Mouse (Mus musculus) brain, embryonic 18.5 days (tissue): ENCODE measurements at regions not wholly inside any gene's neighbourhood (a gene's known extent, or its start where the extent isn't known, plus 50 kb on each side); places are given as distances from the start of the nearest gene placed in this dataset.
"Not testable (repeated sequence)": the region's sequence is repeated elsewhere in the genome, so short reads cannot be mapped to it uniquely, and the experiment has no call there.

Experiments used
- DNase-seq: peaks from one replicate; pipeline ENCODE4 v3.0.0-alpha.2; 2012; ENCODE audit warnings: low read depth, low spot score

- DNase-seq: no peak
Measured at GRCm38 (mm10) chr19:35034408-35034807, 112.2 kb downstream of the Kif20b start.

DNA sequence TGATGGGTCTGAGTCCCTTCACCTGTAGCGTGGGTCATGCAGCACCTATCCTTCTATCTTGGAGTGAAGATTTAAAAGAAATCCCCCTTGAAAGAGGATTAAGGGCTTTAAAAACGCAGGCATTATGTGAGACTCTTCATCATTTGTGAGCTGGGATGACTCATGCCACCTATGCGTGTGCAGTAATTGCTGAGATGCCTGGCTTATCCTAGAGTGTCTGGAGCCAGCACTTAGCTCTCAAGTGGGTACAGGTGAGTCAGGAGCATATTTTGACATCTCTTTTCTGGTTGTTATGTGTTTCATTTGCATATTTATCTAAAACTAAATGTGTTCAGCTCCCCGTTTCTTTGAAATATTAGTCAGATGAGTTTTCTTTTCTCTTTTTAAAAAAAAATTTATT lies 123.4 kb downstream of the Kif20b start:
- DNase-seq: no peak

DNA sequence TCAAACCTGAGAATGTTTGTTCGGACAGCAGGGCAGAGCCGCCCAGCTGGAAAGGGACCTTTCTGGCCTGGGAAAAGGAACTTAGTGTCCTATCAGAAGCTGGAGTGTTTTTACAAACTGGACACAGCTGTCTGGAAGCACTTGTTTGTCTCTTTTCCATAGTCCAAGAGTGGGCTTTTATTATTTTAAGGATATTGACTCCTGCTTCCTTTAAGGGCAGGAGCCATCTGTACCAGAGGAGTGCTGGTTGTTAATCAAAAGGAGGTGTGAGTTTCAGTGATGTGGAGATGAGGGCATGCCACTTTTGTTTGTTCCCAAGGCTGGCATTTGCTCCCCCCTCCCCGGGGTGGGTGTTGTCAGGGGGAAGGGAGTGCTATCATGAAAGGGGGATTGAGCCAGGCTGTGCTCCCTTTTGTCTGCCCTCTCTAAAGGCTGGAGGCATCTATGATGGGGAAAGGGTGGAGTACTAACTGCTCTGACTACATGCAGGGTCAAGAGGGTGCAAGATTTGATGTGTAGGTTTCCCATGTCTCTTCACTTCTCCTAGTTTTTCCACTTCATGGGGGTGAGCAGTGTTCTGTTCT lies 144.3 kb downstream of the Kif20b start:
- no peak for DNase-seq

DNA sequence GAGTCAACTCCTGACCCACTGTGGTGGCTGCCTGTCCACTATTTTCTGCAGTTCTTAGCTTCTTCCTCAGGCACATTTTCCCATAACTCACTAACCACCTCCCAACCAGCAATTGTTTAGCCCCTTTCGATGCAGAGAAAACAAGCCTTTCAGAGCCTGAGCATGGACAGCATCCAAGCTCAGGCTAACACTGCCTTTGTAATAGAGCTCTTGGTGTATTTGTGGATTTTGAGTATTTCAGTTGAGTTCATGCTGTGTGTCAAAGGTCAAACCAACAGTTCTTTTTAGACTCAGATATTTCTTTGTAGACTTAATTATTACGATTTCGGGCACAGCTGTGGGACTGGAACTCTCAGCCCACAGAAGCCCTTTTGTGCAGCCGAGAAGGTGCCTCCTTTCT lies 159.0 kb downstream of the Kif20b start:
- no peak for DNase-seq

GRCm38 (mm10) chr19:35101244-35101643 lies 179.1 kb downstream of the Kif20b start:
- no peak for DNase-seq

DNA sequence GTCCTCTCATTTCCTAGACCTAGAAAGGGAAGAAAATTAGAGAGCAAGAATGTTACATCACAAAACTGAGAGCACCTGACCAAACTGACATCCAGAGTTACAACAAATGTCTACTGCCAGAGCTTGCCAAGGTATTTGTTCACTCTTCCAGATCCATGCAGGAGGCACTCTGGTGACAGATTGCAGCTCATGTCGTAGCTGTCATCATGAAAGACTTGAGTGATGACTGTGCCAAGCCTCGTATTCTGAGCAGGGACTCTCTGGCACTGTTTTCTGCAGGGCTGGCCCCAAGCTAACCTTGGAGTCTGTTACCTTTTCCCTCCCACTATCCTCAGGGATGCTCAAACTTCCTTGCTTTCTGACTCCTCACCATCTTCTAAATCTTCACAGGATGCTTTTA lies 192.2 kb downstream of the Kif20b start:
- no peak for DNase-seq

GRCm38 (mm10) chr19:35125278-35125677 lies 203.1 kb downstream of the Kif20b start:
- DNase-seq: peak; percentile 10

DNA sequence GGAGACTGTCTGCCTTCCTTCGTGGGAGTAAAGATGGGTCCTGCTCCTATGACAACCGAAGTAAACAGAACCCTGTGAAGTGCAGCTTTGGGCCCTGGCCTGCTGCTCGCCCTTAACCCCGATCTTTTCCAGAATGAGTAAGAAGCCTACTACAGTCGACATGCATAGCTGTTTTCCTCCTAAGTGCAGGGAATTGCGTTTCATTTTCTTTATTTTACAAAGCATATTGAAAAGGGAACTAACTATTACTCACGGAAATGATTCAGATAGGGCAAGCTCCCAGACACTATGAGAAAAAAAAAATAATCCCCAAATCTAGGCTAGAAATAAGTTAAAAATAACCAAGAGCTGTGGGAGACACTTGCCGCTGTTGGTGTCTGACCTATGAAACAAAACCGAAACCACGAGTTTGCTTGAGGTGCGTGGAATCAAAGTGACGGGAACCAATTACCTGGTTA lies 204.5 kb downstream of the Kif20b start:
- DNase-seq: no peak

DNA sequence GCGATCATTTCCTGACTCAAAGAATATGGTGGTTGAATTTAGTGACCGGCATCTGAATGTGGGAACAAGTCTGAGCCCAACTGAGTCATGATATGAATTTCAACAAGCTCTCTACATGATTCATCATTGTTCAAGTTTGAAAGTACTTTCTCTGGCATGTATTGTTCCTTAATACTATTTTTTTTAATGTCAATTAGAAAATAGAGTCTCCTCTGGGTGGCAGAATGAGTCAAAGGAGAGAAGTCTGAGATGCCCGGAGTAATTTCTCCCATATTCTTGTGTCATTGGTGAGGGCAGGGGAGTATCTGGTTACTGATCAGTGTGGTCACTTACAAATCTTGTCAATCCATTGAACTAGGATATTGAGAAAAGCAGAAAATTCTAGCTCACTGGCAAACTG lies 205.9 kb downstream of the Kif20b start:
- DNase-seq: no peak

DNA sequence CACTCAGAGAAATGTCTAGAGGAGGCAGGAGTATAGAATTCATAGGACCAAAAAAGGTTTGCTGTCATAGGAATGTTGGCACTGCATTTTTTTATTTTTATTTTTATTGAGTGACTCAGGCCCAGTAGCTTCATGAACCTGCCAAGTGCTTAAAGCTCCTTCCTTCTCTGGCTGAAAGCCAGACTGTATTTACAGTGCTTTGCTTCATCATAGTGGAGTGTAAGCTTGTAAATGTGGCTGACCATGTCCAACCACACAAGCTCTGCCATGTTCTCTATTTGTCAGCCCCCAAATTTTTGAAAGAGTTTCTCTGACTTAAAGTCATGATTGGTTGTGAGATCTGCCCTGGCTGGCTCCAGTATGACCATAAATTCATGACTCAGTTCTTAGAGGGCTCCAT lies 221.0 kb downstream of the Kif20b start:
- DNase-seq: no peak

DNA sequence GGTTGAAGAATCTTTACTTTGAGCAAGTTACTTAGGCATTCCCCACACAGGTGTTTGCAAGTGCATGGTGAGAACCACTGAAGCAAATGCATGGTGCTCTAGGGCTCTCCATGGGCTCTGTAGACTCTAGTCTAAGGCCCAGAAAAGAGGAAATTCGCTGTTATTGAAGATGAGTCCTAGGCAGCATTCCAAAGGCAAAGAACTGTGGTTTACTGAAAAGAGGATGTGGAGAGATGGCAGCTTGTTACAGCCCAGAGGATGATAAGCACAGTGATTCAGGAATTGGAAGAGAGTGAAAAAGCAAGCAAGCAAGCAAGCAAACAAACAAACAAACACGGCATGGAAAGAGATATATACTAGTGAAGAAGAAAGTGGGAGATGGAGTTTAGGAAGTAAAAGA lies 221.6 kb downstream of the Kif20b start:
- DNase-seq: no peak

DNA sequence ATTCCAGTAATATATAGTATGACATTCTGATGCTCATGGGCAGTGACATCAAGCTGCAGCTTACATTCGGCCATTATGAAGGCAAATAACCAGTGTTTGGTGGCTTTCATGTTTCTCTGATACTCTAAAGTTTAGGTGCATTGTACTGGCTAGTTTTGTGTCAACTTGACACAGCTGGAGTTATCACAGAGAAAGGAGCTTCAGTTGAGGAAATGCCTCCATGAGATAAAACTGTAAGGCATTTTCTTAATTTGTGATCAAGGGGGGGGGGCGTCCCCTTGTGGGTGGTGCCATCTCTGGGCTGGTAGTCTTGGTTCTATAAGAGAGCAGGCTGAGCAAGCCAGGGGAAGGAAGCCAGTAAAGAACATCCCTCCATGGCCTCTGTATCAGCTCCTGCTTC lies 227.3 kb downstream of the Kif20b start:
- DNase-seq: not testable (repeated sequence)

GRCm38 (mm10) chr19:35150780-35151725 lies 228.9 kb downstream of the Kif20b start:
- DNase-seq: no peak

DNA sequence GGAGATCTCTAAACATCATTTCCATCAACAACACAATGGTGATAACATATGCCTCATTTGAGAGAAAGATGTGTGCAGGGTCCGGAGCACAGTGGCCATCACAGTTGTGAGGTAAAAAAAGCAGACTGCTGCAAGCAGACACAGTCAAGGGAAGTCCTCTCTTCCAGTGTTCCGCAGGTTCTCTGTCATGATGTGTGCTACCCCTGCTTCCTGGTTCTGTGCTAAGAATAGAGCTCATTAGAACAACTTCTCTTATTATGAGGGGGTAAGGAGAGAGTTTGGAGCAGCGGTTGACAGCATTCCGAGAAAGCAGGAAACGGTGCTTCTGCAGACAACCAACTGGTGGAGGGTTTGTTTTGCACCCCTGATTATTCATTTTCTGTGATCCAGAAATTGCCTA lies 229.7 kb downstream of the Kif20b start:
- no peak for DNase-seq

- no peak for DNase-seq
Measured at GRCm38 (mm10) chr19:35157849-35158248, 235.7 kb downstream of the Kif20b start.

DNA sequence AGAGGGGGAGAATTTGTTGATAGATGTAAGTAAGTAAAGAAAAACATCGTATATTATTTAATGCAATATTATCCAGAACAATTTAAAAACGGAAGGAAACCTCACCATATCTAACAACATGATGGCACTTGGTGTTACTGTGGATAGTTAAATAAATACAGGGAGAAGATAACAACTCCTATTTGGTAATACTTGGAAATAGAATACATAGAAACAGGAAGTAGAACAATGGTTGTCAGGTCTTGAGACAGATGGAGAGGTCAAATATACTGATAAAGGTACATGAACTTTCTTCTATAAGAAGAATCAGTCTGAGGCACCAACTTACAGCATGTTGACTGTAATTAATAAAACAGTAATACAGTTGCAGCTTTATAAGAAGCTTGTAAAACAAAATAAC lies 242.6 kb downstream of the Kif20b start:
- DNase-seq: no peak

GRCm38 (mm10) chr19:35170554-35170953 lies 248.4 kb downstream of the Kif20b start:
- no peak for DNase-seq

GRCm38 (mm10) chr19:35180102-35180501 lies 257.9 kb downstream of the Kif20b start:
- DNase-seq: no peak

DNA sequence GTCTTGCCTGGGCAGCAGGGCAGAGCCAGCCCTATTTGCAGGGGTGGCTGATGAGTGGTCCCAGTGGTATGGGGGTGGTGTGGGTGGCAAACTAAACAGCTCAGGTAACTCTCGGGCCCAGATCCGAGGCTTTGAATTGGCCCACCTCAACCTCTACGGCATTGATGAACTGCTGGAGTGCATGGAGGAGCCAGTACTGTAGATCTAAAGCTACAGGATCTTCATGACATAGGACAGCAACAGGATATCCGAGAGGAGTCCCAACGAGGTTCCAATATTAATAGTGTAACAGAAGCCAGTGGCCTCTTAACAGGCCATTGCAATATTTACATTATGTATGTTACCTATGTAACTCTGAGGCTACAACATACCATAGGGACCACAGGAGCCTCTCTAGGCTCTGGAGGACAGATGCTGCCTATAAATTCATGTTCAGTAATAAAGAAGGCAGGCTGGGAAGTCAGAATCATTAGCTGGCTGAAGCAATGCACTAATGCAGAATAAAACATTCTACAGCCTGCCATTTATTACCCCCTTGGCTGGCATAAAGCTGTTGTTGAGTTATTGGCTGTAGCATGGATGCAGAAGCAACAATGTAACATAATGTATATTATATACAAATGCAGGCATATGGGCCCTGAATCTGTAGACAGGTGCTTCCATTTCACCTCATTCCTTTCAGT lies 283.5 kb downstream of the Kif20b start:
- no peak for DNase-seq

DNA sequence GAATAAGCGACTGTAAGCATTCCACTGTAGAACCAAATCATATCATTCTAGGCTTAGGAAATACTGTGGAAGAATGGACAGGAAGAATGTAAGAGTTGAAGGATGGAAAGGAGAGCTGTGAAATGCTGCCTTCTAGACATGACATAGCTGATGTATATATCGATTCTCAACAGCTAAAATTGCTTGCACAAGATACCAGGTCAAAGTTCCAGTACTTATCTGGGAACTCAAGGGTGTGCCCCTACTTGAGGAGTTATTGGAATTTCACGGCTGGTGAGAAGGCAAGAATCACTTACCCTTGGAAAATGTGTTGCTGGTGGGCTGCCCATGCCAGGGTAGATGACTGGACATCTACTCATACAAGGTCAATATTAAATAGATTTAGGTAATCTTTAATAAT lies 322.0 kb downstream of the Kif20b start:
- no peak for DNase-seq

DNA sequence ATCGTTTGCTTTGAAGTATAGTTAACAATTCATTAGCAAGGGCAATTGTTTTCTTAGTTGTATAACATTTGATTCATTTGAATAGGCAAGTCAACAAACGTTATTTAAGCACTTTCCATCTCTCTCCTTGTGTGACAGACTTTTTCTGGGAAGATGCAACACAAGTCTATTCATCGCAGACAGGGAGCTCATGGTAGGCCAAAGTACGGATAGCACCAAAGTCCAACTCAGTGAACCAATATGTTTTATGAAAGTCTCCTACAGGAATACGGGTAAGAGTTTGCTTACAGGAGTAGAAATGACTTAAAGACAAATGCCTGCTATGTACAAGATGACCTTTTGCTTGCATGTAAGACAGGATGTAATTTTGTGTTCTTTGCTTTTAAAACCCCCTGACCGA lies 325.4 kb downstream of the Kif20b start:
- no peak for DNase-seq

DNA sequence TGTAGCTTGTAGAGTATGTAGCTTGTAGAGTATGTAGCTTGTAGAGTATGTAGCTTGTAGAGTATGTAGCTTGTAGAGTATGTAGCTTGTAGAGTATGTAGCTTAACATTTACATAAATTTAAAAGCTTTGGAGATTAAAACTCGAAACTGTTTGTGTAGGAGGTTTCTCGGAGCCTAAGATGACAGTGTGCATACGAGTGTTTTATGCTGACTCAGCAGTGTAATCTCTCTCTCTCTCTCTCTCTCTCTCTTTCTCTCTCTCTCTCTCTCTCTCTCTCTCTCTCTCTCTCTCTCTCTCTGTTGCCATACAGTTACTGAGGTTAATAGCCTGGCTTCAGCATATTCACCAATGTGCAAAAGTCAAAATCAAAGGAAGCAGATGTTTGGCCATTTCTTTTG lies 336.5 kb downstream of the Kif20b start:
- DNase-seq: not testable (repeated sequence)

DNA sequence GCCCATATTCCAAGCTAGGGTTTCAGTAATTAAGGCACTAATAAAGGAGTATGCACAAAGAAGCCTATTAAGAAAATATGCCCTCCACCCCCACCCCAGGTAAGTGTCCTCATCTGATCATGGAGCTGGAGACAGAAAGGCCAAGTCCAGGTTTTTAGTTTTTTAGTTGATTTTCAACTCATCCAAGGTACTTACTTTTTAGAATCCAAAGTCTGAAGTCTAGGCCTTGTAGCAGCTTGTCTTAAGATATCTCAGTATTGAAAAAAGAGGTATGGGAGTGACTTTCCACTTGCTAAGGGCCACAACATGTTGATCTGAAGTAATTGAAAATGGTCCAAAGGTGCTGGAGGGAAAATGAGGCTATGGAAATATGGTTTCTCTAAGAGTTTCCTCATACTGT lies 340.9 kb downstream of the Kif20b start:
- no peak for DNase-seq
